Mouse (Mus musculus) forebrain, embryonic 16.5 days (tissue): ENCODE data around the gene Mrvi1. TPM values are rescaled to one million over a fixed set of nuclear protein-coding genes. Genes with fewer than 3 reads are reported as not detected.
"Not testable (repeated sequence)": the region's sequence is repeated elsewhere in the genome, so short reads cannot be mapped to it uniquely, and the experiment has no call there.

ENCODE experiments used
- ATAC-seq: fragments of 200-750 bp; cut with Nextera tagmentation; 2 replicates; pipeline ENCODE4 v1.8.0; 2017; ENCODE audit warnings: mild to moderate bottlenecking, moderate library complexity
- H3K27ac ChIP-seq: fragments of 300-500 bp; sonication (generic); 2 replicates; pipeline ENCODE4 v1.5.1; 2014; ENCODE audit warnings: low read length, control low read depth
- H3K27me3 ChIP-seq: fragments of 300-500 bp; sonication (generic); replicated peaks from 2 replicates; pipeline ENCODE4 v1.6.1; 2014; ENCODE audit warnings: low read length; ENCODE audit not compliant: control insufficient read depth, insufficient read depth
- H3K36me3 ChIP-seq: fragments of 300-500 bp; sonication (generic); 2 replicates; pipeline ENCODE4 v1.6.1; 2014; ENCODE audit not compliant: control insufficient read depth, insufficient read depth
- H3K4me1 ChIP-seq: fragments of 300-500 bp; sonication (generic); replicated peaks from 2 replicates; pipeline ENCODE4 v1.6.1; 2014; ENCODE audit warnings: low read length; ENCODE audit not compliant: control insufficient read depth, insufficient read depth
- H3K4me2 ChIP-seq: fragments of 300-500 bp; sonication (generic); 2 replicates; pipeline ENCODE4 v1.6.1; 2014; ENCODE audit warnings: mild to moderate bottlenecking, low read length, control low read depth
- H3K4me3 ChIP-seq: fragments of 300-500 bp; sonication (generic); replicated peaks from 2 replicates; pipeline ENCODE4 v1.5.1; 2014; ENCODE audit warnings: mild to moderate bottlenecking, low read length, control low read depth
- H3K9ac ChIP-seq: fragments of 300-500 bp; sonication (generic); replicated peaks from 2 replicates; pipeline ENCODE4 v1.6.1; 2014; ENCODE audit warnings: low read depth, low read length, control low read depth
- H3K9me3 ChIP-seq: fragments of 300-500 bp; sonication (generic); 2 replicates; pipeline ENCODE4 v1.6.1; 2016; ENCODE audit warnings: low read length; ENCODE audit not compliant: control insufficient read depth
- WGBS: fragments of 180-500 bp; shearing (Covaris S2); extraction: QIAGEN DNeasy Blood & Tissue Kit; methylation state at CpG from one replicate; pipeline ENCODE4 v1.1.7; 2014; 5-methylcytosine and 5-hydroxymethylcytosine counted together
- polyA plus RNA-seq: library from polyadenylated mRNA; unstranded; fragments of >200 nt; fragmentation: Nextera tagmentation; extraction: Ambion mirVana; gene quantifications from 2 replicates; pipeline ENCODE4 v1.2.1, GENCODE M21; 2015

Gene Mrvi1
- polyA plus RNA-seq, 1 experiment from 2014 or later, result 0.60 TPM

- Histone ChIP-seq H3K27me3 (no peaks in the 10 kb centered on the region), H3K9ac (no peak overlapping the region), H3K4me1 (no peaks in the 10 kb centered on the region), H3K9me3 (no peaks in the 10 kb centered on the region), H3K4me3 (no peak overlapping the region), H3K4me2 (no peak overlapping the region), H3K27ac (no peak overlapping the region), H3K36me3 (no peaks in the 10 kb centered on the region)
- WGBS, result 93% methylated on average over 8 of the region's 8 CpGs
- ATAC-seq, result no peak
Measured at GRCm38 (mm10) chr7:110897202-110897601, 85.1 kb downstream of the Mrvi1 start.

GRCm38 (mm10) chr7:110896453-110896852, 85.8 kb downstream of the Mrvi1 start:
- Histone ChIP-seq H3K9me3 (no peaks in the 10 kb centered on the region), H3K27me3 (no peaks in the 10 kb centered on the region), H3K27ac (no peak overlapping the region), H3K9ac (no peak overlapping the region), H3K4me3 (no peak overlapping the region), H3K36me3 (no peaks in the 10 kb centered on the region), H3K4me1 (no peaks in the 10 kb centered on the region), H3K4me2 (no peak overlapping the region)
- ATAC-seq, result no peak
- WGBS, result 92% methylated on average over 7 of the region's 7 CpGs

- H3K4me3 ChIP-seq, H3K4me1 ChIP-seq, ATAC-seq, H3K4me2 ChIP-seq, H3K27me3 ChIP-seq, H3K9me3 ChIP-seq, H3K27ac ChIP-seq, H3K36me3 ChIP-seq, H3K9ac ChIP-seq: not testable (repeated sequence)
- WGBS, result 86% methylated on average over 10 of the region's 10 CpGs
Measured at GRCm38 (mm10) chr7:110895772-110896171, 86.5 kb downstream of the Mrvi1 start.

GRCm38 (mm10) chr7:110894673-110895072, 87.6 kb downstream of the Mrvi1 start:
- no peak overlapping the region for H3K4me3 ChIP-seq
- 82% methylated on average over 9 of the region's 9 CpGs for WGBS
- H3K9ac ChIP-seq, result no peak overlapping the region
- no peaks in the 10 kb centered on the region for H3K27me3 ChIP-seq
- no peak for ATAC-seq
- H3K36me3 ChIP-seq, result no peaks in the 10 kb centered on the region
- H3K4me2 ChIP-seq, result no peak overlapping the region
- H3K9me3 ChIP-seq, result no peaks in the 10 kb centered on the region
- no peaks in the 10 kb centered on the region for H3K4me1 ChIP-seq
- no peak overlapping the region for H3K27ac ChIP-seq

GRCm38 (mm10) chr7:110893943-110894610, 88.2 kb downstream of the Mrvi1 start:
- no peak overlapping the region for H3K9ac ChIP-seq
- 92% methylated on average over 10 of the region's 10 CpGs for WGBS
- H3K4me3 ChIP-seq, result no peak overlapping the region
- H3K4me2 ChIP-seq, result no peak overlapping the region
- ATAC-seq, result no peak
- H3K36me3 ChIP-seq, result no peaks in the 10 kb centered on the region
- no peaks in the 10 kb centered on the region for H3K27me3 ChIP-seq
- no peaks in the 10 kb centered on the region for H3K9me3 ChIP-seq
- H3K4me1 ChIP-seq, result no peaks in the 10 kb centered on the region
- H3K27ac ChIP-seq, result no peak overlapping the region

GRCm38 (mm10) chr7:110891501-110891986, 90.7 kb downstream of the Mrvi1 start:
- no peak overlapping the region for H3K27ac ChIP-seq
- no peak overlapping the region for H3K4me3 ChIP-seq
- H3K9ac ChIP-seq, result no peak overlapping the region
- H3K9me3 ChIP-seq, result no peaks in the 10 kb centered on the region
- no peak for ATAC-seq
- H3K36me3 ChIP-seq, result no peaks in the 10 kb centered on the region
- no peak overlapping the region for H3K4me2 ChIP-seq
- H3K4me1 ChIP-seq, result no peaks in the 10 kb centered on the region
- no peaks in the 10 kb centered on the region for H3K27me3 ChIP-seq
- 81% methylated on average over 9 of the region's 9 CpGs for WGBS

- Histone ChIP-seq H3K27me3 (no peaks in the 10 kb centered on the region), H3K4me2 (no peak overlapping the region), H3K4me3 (no peak overlapping the region), H3K27ac (no peak overlapping the region), H3K4me1 (no peaks in the 10 kb centered on the region), H3K9me3 (no peaks in the 10 kb centered on the region), H3K36me3 (no peaks in the 10 kb centered on the region), H3K9ac (no peak overlapping the region)
- 85% methylated on average over 2 of the region's 2 CpGs for WGBS
- ATAC-seq, result no peak
Measured at GRCm38 (mm10) chr7:110881746-110882333, 100.4 kb downstream of the Mrvi1 start.

GRCm38 (mm10) chr7:110878028-110878427, 104.2 kb downstream of the Mrvi1 start:
- Histone ChIP-seq H3K27ac (no peak overlapping the region), H3K4me3 (no peak overlapping the region), H3K36me3 (no peaks in the 10 kb centered on the region), H3K9ac (no peak overlapping the region), H3K4me1 (no peaks in the 10 kb centered on the region), H3K9me3 (no peaks in the 10 kb centered on the region), H3K4me2 (no peak overlapping the region), H3K27me3 (no peaks in the 10 kb centered on the region)
- no peak for ATAC-seq
- WGBS, result 87% methylated on average over 4 of the region's 4 CpGs

GRCm38 (mm10) chr7:110876965-110877364, 105.3 kb downstream of the Mrvi1 start:
- ATAC-seq, result no peak
- Histone ChIP-seq H3K9ac (no peak overlapping the region), H3K27ac (no peak overlapping the region), H3K36me3 (no peaks in the 10 kb centered on the region), H3K4me2 (no peak overlapping the region), H3K9me3 (no peaks in the 10 kb centered on the region), H3K4me3 (no peak overlapping the region), H3K4me1 (no peaks in the 10 kb centered on the region), H3K27me3 (no peaks in the 10 kb centered on the region)
- WGBS, result 95% methylated on average over 4 of the region's 4 CpGs
